13 mouse cellular contexts compared by ENCODE assay signal in genomic region chr5:134754096-134754495, GRCm38 (mm10). TPM values are rescaled to one million over a fixed set of nuclear protein-coding genes. Genes with fewer than 3 reads are reported as not detected.
"Had no signal": no experiment of that assay in that cellular context is flagged by ENCODE, and none has a peak within 500 bp of the region (broad histone marks: within the 10 kb centered on the region; RNA-seq: fewer than 3 reads in every experiment).

No protein-coding gene starts in this region.

- H3K9ac ChIP-seq: intestine, embryonic 15.5 days; limb, embryonic 15.5 days; liver, embryonic 12.5 days; midbrain, embryonic 12.5 days had no signal

- H3K36me3 ChIP-seq: intestine, embryonic 15.5 days; limb, embryonic 15.5 days; liver, embryonic 12.5 days; midbrain, embryonic 12.5 days had no signal

- H3K27me3 ChIP-seq: intestine, embryonic 15.5 days; limb, embryonic 15.5 days; midbrain, embryonic 12.5 days had no signal

- ATAC-seq: intestine, embryonic 15.5 days; liver, embryonic 12.5 days; midbrain, embryonic 16.5 days had no signal

- H3K4me3 ChIP-seq: intestine, embryonic 15.5 days; left cerebral cortex, adult 2 months; limb, embryonic 15.5 days; liver, embryonic 12.5 days; midbrain, embryonic 12.5 days had no signal

- H3K4me1 ChIP-seq: liver, embryonic 12.5 days; midbrain, embryonic 12.5 days had no signal

- H3K27ac ChIP-seq: intestine, embryonic 15.5 days; left cerebral cortex, adult 2 months; limb, embryonic 15.5 days; liver, embryonic 12.5 days; midbrain, embryonic 12.5 days had no signal

- H3K9me3 ChIP-seq: intestine, embryonic 15.5 days; limb, embryonic 15.5 days; liver, embryonic 12.5 days; midbrain, embryonic 12.5 days had no signal

- H3K4me2 ChIP-seq: intestine, embryonic 15.5 days; limb, embryonic 15.5 days; liver, embryonic 12.5 days; midbrain, embryonic 12.5 days had no signal

- DNase-seq: kidney, adult 18-20 months; kidney, postnatal 10 days; kidney, postnatal 4 days; right cerebral cortex, postnatal 14 days; thymus, adult 2 months; thymus, postnatal 36 days had no signal

RNA-seq across cellular contexts. Expression of gene Eln, which starts 7.0 kb away (rescaled TPM):
- total RNA-seq: megakaryocyte-erythroid progenitor cell, adult 5-6 weeks had no signal
